Mouse (Mus musculus) stomach, postnatal 0 days (tissue): Measurements from ENCODE around the gene Hspg2.

Experiments
- CTCF ChIP-seq: IDR thresholded peaks from 2 replicates; pipeline ENCODE4 v1.5.1; 2016; ENCODE audit warnings: antibody characterized with exemption, low read depth, mild to moderate bottlenecking, moderate library complexity
- EP300 ChIP-seq: optimal IDR thresholded peaks from 2 replicates; pipeline ENCODE3; 2016; ENCODE audit warnings: antibody characterized with exemption

- TF ChIP-seq CTCF (no peak), EP300 (no peak)
Measured at GRCm38 (mm10) chr4:137520346-137520745, 51.8 kb downstream of the Hspg2 start.
